Mouse (Mus musculus): ENCODE results near the gene Plekha5. TPM values are rescaled to one million over a fixed set of nuclear protein-coding genes. Genes with fewer than 3 reads are reported as not detected.
"Not testable (repeated sequence)": the region's sequence is repeated elsewhere in the genome, so short reads cannot be mapped to it uniquely, and the experiment has no call there.

Plekha5 gene
- total RNA-seq, 2 experiments from 2014 or later = 51.4 to 67.5 TPM

- DNase-seq (ENCODE audit: low spot score in 2 of 2) = no peak
Observed at GRCm38 (mm10) chr6:140520961-140521360, 97.1 kb downstream of the Plekha5 start.

GRCm38 (mm10) chr6:140521832-140522231 lies 98.0 kb downstream of the Plekha5 start:
- no peak for DNase-seq (ENCODE audit: low spot score in 2 of 2)

- DNase-seq (ENCODE audit: low spot score in 2 of 2) = no peak
Observed at GRCm38 (mm10) chr6:140523600-140523999, 99.7 kb downstream of the Plekha5 start.

GRCm38 (mm10) chr6:140528414-140528813 lies 104.6 kb downstream of the Plekha5 start:
- no peak for DNase-seq (ENCODE audit: low spot score in 2 of 2)

GRCm38 (mm10) chr6:140532858-140533257 lies 109.0 kb downstream of the Plekha5 start:
- not testable (repeated sequence) for DNase-seq (ENCODE audit: low spot score in 2 of 2)

- DNase-seq (ENCODE audit: low spot score in 2 of 2) = no peak
Observed at GRCm38 (mm10) chr6:140533606-140534005, 109.8 kb downstream of the Plekha5 start.

GRCm38 (mm10) chr6:140535504-140535903 lies 111.7 kb downstream of the Plekha5 start:
- no peak for DNase-seq (ENCODE audit: low spot score in 2 of 2)

GRCm38 (mm10) chr6:140541919-140542318 lies 118.1 kb downstream of the Plekha5 start:
- DNase-seq (ENCODE audit: low spot score in 2 of 2) = no peak

GRCm38 (mm10) chr6:140543005-140543794 lies 119.3 kb downstream of the Plekha5 start:
- DNase-seq (ENCODE audit: low spot score in 2 of 2) = no peak

DNA sequence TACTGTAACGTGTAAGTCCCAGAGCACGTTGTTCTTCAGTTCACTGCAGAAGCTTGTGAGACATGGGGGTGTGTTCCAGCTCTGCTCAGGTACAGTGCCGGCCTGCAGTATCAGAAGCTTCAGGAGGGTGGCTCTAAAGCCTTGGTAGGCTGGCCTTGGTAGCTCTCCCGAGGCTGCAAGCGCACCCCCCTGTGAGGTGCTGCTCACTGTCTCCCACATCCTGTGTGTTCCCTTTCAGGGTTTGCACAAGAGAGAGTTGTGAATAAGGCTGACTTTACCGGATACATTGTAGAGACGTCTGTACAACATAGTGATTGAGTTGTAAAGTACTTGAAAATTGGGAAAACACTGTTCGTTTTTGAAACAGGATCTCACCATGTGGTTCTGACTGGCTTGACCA lies 122.2 kb downstream of the Plekha5 start:
- DNase-seq (ENCODE audit: low spot score in 2 of 2) = no peak

DNA sequence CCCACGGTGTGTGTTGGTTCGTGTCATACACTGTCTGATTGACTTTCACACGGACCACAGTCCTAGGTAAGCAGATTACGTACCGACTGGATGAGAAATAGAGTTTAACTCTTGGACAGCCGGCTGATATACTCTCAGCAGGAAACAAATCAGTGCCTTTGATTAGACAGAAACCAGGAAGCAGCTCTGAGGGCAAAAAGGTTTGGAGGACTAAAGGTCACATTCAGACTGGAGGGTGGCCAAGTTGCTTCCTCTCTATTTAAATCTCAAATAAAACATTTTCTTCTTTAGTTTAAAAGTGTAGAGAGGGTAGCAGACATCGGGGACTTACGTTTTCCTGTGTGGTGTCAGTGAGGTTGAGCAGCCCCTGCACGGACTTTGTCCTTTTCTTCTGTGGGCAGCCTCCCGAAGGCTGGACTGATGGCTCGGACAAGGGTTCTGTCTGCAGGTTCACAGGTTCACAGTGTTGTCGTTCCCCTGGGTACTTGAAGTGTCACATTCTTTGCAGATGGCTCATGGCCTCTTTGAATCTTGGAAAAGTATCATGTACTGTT lies 122.9 kb downstream of the Plekha5 start:
- no peak for DNase-seq (ENCODE audit: low spot score in 2 of 2)

GRCm38 (mm10) chr6:140547203-140547944 lies 123.5 kb downstream of the Plekha5 start:
- DNase-seq (ENCODE audit: low spot score in 2 of 2) = no peak

GRCm38 (mm10) chr6:140548082-140548769 lies 124.4 kb downstream of the Plekha5 start:
- no peak for DNase-seq (ENCODE audit: low spot score in 2 of 2)

- DNase-seq (ENCODE audit: low spot score in 2 of 2) = no peak
Observed at GRCm38 (mm10) chr6:140550741-140551140, 126.9 kb downstream of the Plekha5 start.

DNA sequence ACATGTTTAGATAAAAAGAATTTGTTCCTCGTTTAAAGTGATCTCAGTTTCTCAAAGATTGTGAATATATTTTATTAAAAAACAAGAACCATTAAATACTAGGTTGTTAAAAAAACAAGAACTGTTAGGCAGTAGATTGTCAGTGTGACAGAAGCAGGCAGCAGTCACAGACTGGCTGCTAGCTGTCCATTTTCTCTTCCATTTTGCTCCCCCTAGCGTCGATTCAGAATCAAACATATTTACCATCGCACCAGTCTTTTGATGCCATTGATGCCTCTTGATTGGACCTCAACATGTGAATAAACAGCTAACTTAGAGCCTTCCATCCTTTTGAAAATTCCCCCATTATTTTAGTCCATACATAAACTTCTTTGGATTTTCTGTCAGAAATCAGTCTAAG lies 130.4 kb downstream of the Plekha5 start:
- DNase-seq (ENCODE audit: low spot score in 2 of 2) = no peak

GRCm38 (mm10) chr6:140559411-140559810 lies 135.6 kb downstream of the Plekha5 start:
- DNase-seq (ENCODE audit: low spot score in 2 of 2) = no peak

- no peak for DNase-seq (ENCODE audit: low spot score in 2 of 2)
Observed at GRCm38 (mm10) chr6:140561151-140561916, 137.5 kb downstream of the Plekha5 start.

- DNase-seq (ENCODE audit: low spot score in 2 of 2) = no peak
Observed at GRCm38 (mm10) chr6:140561917-140562590, 138.2 kb downstream of the Plekha5 start.

- no peak for DNase-seq (ENCODE audit: low spot score in 2 of 2)
Observed at GRCm38 (mm10) chr6:140567199-140567598, 143.3 kb downstream of the Plekha5 start.

GRCm38 (mm10) chr6:140567897-140568296 lies 144.0 kb downstream of the Plekha5 start:
- DNase-seq (ENCODE audit: low spot score in 2 of 2) = no peak
